Comparison of ENCODE assay signal across 14 mouse cellular contexts in the genomic region with DNA sequence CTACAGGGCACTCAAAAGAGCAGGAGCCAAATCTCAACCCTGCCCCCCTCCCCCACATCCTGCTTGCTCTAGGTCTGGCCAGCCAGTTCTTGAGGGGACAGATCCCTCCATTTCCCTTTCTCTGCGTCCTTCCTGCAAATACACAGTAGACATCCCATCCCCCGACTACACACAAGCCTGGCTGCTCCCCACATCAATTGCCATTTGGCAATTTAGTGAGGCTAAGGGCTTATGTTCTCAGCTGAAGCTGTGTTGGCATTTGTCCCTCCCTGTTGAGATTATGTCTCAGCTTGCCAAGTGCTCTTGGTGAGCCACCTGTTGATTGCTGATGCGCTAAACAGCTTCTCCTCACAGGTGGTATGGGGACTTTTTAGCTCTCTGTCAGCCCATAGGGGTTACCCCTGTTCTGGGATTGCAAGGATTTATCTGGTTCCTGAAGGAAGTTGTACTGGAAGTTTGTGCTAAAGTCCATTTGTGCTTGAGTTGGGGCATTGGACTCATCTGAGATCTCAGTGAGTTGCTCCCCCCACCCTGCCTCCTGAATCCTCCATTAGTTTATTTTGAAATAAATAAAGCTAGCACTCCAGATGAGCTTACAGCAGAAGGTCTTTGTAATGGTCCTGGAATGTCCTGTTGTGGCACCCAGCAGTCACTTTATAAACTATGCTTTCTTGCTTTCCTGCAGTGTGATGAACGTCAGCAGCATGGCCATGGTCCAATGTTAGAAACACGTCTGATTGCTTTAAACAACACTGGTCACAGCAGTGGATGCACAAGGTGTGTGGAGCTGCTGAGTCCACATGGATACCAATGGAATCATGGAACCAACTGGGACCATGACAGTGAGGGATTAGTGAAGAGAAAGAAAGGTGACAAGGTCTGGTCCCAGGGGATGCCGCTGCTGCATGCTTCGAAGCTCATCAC.
A peak's percentile ranks its signal among the peaks of the same experiment; 100 is the strongest.
DNase-seq lines count a peak whose midpoint lies in the region; ATAC-seq and TF ChIP-seq lines count a peak whose summit lies in the region.
"Had no signal": no experiment of that assay in that cellular context is flagged by ENCODE, and none has a peak within 500 bp of the region (broad histone marks: within the 10 kb centered on the region; RNA-seq: fewer than 3 reads in every experiment).

No protein-coding gene starts in this region.

- ATAC-seq in forebrain, embryonic 15.5 days (replicated peaks): peak; percentile 53; the same call in 1 of the 2 replicates
- ATAC-seq in lung, embryonic 14.5 days (ENCODE audit: insufficient read depth): peak; percentile 74
- ATAC-seq in forebrain, postnatal 0 days: peak; percentile 60
- ATAC-seq in lung, postnatal 0 days: peak; percentile 70
- no peak for ATAC-seq in megakaryocyte progenitor cell, adult 5-6 weeks (replicated peaks; ENCODE audit: poor library complexity)
- ATAC-seq: activated CD4-positive, CD25-positive, alpha-beta regulatory T cell, adult 4 months had no signal

- no peak overlapping the region for H3K27ac ChIP-seq in forebrain, embryonic 15.5 days (replicated peaks)
- no peak overlapping the region for H3K27ac ChIP-seq in forebrain, embryonic 10.5 days
- no peak overlapping the region for H3K27ac ChIP-seq in lung, embryonic 14.5 days (ENCODE audit: low read depth)
- H3K27ac ChIP-seq in forebrain, postnatal 0 days (ENCODE audit: low read depth, low read length): no peak overlapping the region
- H3K27ac ChIP-seq in lung, postnatal 0 days (ENCODE audit: low read length): no peak overlapping the region
- H3K27ac ChIP-seq: hindbrain, embryonic 13.5 days; left cerebral cortex, adult 2 months had no signal

- 62% methylated on average over 7 of the region's 7 CpGs for WGBS in forebrain, embryonic 15.5 days
- WGBS in forebrain, embryonic 10.5 days: 82% methylated on average over 7 of the region's 7 CpGs
- 47% methylated on average over 7 of the region's 7 CpGs for WGBS in lung, embryonic 14.5 days
- WGBS in forebrain, postnatal 0 days: 53% methylated on average over 7 of the region's 7 CpGs
- WGBS in lung, postnatal 0 days: 45% methylated on average over 7 of the region's 7 CpGs

- H3K4me3 ChIP-seq in forebrain, embryonic 15.5 days: no peak overlapping the region
- H3K4me3 ChIP-seq in forebrain, embryonic 10.5 days: no peak overlapping the region
- no peak overlapping the region for H3K4me3 ChIP-seq in lung, embryonic 14.5 days (ENCODE audit: low read depth, low read length)
- H3K4me3 ChIP-seq in forebrain, postnatal 0 days (ENCODE audit: low read depth, low read length): no peak overlapping the region
- no peak overlapping the region for H3K4me3 ChIP-seq in lung, postnatal 0 days (ENCODE audit: low read depth, low read length)
- H3K4me3 ChIP-seq: hindbrain, embryonic 13.5 days; left cerebral cortex, adult 2 months; megakaryocyte, embryonic 14.5 days had no signal

- peaks cover 6% of the 10 kb centered on the region for H3K4me1 ChIP-seq in forebrain, embryonic 15.5 days
- no peaks in the 10 kb centered on the region for H3K4me1 ChIP-seq in forebrain, embryonic 10.5 days
- peaks cover 16% of the 10 kb centered on the region for H3K4me1 ChIP-seq in lung, embryonic 14.5 days (ENCODE audit: insufficient read depth)
- no peaks in the 10 kb centered on the region for H3K4me1 ChIP-seq in forebrain, postnatal 0 days (ENCODE audit: insufficient read depth)
- no peaks in the 10 kb centered on the region for H3K4me1 ChIP-seq in lung, postnatal 0 days (ENCODE audit: insufficient read depth, low read depth, low read length)
- H3K4me1 ChIP-seq: megakaryocyte, embryonic 14.5 days had no signal

- no peaks in the 10 kb centered on the region for H3K27me3 ChIP-seq in forebrain, embryonic 15.5 days
- no peaks in the 10 kb centered on the region for H3K27me3 ChIP-seq in forebrain, embryonic 10.5 days (ENCODE audit: poor library complexity, severe bottlenecking)
- H3K27me3 ChIP-seq in lung, embryonic 14.5 days (ENCODE audit: insufficient read depth, low read length): no peaks in the 10 kb centered on the region
- no peaks in the 10 kb centered on the region for H3K27me3 ChIP-seq in forebrain, postnatal 0 days (ENCODE audit: insufficient read depth, low read length)
- no peaks in the 10 kb centered on the region for H3K27me3 ChIP-seq in lung, postnatal 0 days (replicated peaks; ENCODE audit: insufficient read depth, low read length)
- H3K27me3 ChIP-seq: hindbrain, embryonic 13.5 days; megakaryocyte, embryonic 14.5 days had no signal

- no peaks in the 10 kb centered on the region for H3K9me3 ChIP-seq in forebrain, embryonic 15.5 days
- no peaks in the 10 kb centered on the region for H3K9me3 ChIP-seq in forebrain, embryonic 10.5 days
- H3K9me3 ChIP-seq in lung, embryonic 14.5 days (ENCODE audit: low read depth, low read length): no peaks in the 10 kb centered on the region
- no peaks in the 10 kb centered on the region for H3K9me3 ChIP-seq in forebrain, postnatal 0 days (ENCODE audit: low read length)
- H3K9me3 ChIP-seq in lung, postnatal 0 days (ENCODE audit: low read length): no peaks in the 10 kb centered on the region
- H3K9me3 ChIP-seq: hindbrain, embryonic 13.5 days had no signal

- H3K4me2 ChIP-seq in forebrain, embryonic 15.5 days (replicated peaks): no peak overlapping the region
- no peak overlapping the region for H3K4me2 ChIP-seq in lung, embryonic 14.5 days
- H3K4me2 ChIP-seq in forebrain, postnatal 0 days (ENCODE audit: low read depth): no peak overlapping the region
- H3K4me2 ChIP-seq in lung, postnatal 0 days (replicated peaks; ENCODE audit: low read depth, low read length): no peak overlapping the region
- H3K4me2 ChIP-seq: hindbrain, embryonic 13.5 days had no signal

- no peak overlapping the region for H3K9ac ChIP-seq in forebrain, embryonic 15.5 days (replicated peaks)
- H3K9ac ChIP-seq in lung, embryonic 14.5 days: no peak overlapping the region
- H3K9ac ChIP-seq in forebrain, postnatal 0 days: no peak overlapping the region
- no peak overlapping the region for H3K9ac ChIP-seq in lung, postnatal 0 days (replicated peaks; ENCODE audit: low read depth)
- H3K9ac ChIP-seq: hindbrain, embryonic 13.5 days had no signal

- TF ChIP-seq EP300 in lung, postnatal 0 days (IDR thresholded peaks at IDR 0.05): 0 out of 2 replicates have a peak, but pooled peaks have one; percentile 19

- no peaks in the 10 kb centered on the region for H3K36me3 ChIP-seq in forebrain, embryonic 15.5 days
- no peaks in the 10 kb centered on the region for H3K36me3 ChIP-seq in forebrain, embryonic 10.5 days (replicated peaks)
- H3K36me3 ChIP-seq in lung, embryonic 14.5 days (ENCODE audit: insufficient read depth): no peaks in the 10 kb centered on the region
- no peaks in the 10 kb centered on the region for H3K36me3 ChIP-seq in forebrain, postnatal 0 days (ENCODE audit: insufficient read depth)
- no peaks in the 10 kb centered on the region for H3K36me3 ChIP-seq in lung, postnatal 0 days (ENCODE audit: insufficient read depth, low read length)
- H3K36me3 ChIP-seq: hindbrain, embryonic 13.5 days had no signal

- TF ChIP-seq CTCF in lung, embryonic 14.5 days (IDR thresholded peaks at IDR 0.05; ENCODE audit: low read depth): no peak
- TF ChIP-seq CTCF in forebrain, postnatal 0 days (IDR thresholded peaks at IDR 0.05; ENCODE audit: low read depth): no peak
- TF ChIP-seq CTCF in lung, postnatal 0 days (IDR thresholded peaks at IDR 0.05): no peak

- no peak for DNase-seq in forebrain, embryonic 10.5 days (ENCODE audit: extremely low spot score, low spot score)
- DNase-seq in lung, embryonic 14.5 days: peak; percentile 63
- DNase-seq in lung, postnatal 25 days (ENCODE audit: low spot score): no peak
- DNase-seq in forebrain, postnatal 0 days: peak; percentile 66
- peak; percentile 46 for DNase-seq in lung, postnatal 0 days (ENCODE audit: low spot score)
- no peak for DNase-seq in urinary bladder, postnatal 4 days (ENCODE audit: low spot score in 2 of 2)
- DNase-seq: kidney, adult 8-10 months; thymus, postnatal 25 days had no signal

Comparison
In these comparisons a context has a peak if more than half of its experiments do, and no peak if none do; other contexts are left out.
1. DNase-seq: peak in lung, embryonic 14.5 days (single experiment), forebrain, postnatal 0 days (single experiment) and lung, postnatal 0 days (single experiment); none in forebrain, embryonic 10.5 days (single experiment), lung, postnatal 25 days (single experiment) and urinary bladder, postnatal 4 days (0 of 2).